Mouse (Mus musculus): ENCODE results near the gene Cactin.
A peak's percentile ranks its signal among the peaks of the same experiment; 100 is the strongest.

Gene Cactin

DNA sequence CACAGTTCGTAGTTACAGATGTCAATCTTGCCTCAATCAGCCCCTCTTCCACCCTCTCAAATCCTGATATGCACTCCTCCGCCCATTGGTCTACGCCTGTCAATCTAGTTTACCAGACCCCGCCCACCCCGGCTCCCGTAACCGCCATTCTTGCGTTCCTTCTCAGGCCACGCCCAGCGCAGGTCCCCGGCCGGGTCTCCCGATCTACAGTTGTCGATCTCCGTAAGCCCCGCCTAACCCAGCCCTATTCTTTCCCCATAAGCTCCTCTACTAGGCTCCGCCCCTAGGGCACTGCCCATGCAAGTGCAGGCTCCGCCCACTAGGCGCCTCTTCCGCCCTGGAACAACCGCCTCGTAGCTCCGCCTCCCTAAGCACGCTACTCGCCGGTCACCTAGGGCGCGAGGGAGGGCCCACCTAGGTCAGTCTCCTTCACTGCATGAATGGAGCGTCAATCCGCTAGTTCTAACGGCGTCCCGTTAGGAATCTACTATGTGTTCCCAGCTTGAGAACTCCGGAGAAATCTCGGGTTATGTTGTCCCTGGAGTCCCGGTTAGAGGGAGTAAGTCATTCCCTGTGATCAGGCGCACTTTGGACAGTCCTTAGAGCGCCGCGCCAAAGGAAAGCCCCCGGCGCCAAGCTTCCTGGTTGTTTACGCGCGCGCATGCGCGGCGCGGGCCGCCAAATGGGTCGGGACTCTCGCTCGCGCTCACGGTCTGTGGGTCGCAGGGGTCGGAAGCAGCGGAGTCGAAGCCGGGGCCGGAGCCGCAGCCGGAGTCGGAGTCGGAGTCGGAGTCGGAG is at the start of gene Cactin:
TSS of gene Cactin (plus strand) at position 554 of the 798 bp plus-strand sequence.
- peak; percentile 96 for DNase-seq (ENCODE audit: low spot score)

DNA sequence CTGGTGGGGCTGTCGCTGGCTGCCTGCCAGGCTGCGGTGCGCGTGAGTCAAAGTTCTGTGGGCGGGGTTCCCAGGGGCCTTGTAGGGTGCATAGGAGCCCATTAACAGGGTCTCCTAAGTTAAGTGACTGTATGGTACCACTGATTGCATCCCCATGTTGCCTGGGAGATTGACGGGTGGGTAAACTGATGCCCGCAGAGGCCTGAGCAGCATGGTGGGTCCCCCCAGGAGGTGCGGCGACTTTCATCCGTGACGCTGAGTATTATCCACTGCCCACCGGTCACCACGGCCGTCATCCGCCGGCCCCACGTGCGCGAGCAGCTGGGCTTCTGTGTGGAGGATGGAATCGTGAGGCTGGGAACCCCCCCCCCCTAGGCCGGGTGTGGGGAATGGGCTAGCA is 48.5 kb upstream of the Cactin start:
- DNase-seq (ENCODE audit: low spot score), result no peak

DNA sequence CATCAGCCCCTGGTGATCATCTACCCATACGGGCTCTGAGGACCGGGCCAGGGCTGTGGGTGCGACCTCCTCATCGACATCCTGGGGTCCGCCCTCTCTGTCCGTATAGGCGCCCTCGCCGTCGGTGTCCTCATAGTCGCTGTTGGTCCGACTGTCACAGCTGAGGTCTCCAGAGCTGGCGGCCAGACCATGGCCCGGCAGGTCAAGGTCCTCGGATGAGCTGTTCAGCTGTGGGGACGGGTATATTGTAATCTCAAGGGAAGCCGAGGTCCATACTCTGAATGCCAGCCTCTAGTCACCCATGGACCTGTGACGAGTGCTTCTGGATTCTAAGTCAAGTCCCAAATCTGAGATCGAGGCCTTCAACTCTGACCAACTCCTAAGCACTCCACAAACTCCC is 47.1 kb upstream of the Cactin start:
- no peak for DNase-seq (ENCODE audit: low spot score)

DNA sequence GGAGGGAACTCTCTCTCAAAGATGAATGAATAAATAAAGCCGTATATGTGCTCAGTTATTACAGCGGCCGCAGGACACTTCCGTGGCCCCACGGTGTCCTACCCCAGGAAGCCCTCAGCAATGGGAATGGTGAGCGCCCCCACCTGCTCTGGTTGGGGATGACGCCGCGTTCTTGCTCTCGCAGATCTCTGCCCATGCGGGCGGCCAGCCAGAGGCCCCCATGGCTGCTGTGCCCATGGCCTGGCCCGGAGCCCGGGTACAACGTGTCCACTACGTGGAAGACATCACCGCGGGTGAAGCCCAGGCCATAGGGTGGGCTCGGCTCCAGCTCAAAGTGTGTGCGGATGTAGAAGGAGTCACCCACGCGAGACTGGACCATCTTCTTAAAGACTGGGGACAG is 43.2 kb upstream of the Cactin start:
- DNase-seq (ENCODE audit: low spot score), result no peak

DNA sequence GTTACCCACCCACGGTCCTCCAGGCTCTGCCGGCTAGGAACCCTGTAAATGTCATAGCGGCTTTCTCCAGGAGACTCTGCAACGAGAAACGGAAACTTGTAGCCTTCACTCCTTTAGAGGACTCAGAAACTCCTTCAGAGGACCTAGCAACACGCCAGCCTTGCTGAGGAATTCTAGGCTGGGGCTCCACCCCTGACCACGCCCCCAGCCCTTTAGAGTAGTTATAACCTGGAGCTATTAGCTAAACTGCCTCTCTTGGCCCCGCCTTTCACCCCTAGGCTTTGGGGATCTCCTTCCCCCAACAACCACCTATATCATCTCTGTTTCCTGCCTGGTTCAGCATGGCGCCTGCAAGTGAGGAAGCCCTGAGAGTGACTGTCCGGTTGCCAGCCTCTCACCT is 41.4 kb upstream of the Cactin start:
- DNase-seq (ENCODE audit: low spot score), result no peak

DNA sequence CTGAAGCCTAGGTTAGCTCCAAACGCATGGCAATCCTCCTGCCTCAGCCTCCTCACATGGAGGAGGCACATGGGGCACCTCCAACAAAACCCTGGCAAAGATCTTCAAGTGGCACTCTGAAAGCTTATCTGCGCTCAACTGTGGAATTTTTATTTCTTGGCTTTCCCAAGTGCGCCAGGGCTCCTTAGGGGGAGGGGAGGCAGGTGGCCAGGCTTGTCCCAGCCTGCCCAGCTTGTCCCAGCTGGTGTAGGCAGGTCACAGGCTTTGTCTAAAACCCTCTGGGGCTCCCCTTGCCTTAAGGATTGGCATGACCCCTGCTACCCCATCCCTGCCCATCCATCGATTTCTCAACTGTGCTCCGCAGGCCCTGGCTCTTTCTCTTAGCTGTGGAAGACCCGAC is 36.7 kb upstream of the Cactin start:
- no peak for DNase-seq (ENCODE audit: low spot score)

DNA sequence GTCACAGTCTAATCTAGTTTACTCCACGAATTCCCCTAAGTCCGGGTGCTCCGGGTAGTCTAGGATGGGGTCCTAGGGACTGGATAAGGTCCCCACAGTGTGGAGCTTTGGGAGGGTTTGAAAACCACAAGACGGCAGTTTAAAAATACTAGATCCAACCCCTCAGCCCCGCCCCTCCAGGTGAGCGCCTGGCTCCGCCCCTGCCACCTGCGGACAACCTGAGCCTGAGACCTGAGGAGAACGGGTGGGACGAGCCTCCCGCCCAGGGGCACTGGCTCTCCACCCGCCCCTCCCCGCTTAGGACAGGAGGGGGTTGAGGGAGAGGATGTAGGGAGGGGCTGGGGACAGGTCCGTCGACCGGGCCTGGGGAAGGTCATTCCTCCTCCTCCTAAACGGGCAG is 36.2 kb upstream of the Cactin start:
- DNase-seq (ENCODE audit: low spot score), result no peak

DNA sequence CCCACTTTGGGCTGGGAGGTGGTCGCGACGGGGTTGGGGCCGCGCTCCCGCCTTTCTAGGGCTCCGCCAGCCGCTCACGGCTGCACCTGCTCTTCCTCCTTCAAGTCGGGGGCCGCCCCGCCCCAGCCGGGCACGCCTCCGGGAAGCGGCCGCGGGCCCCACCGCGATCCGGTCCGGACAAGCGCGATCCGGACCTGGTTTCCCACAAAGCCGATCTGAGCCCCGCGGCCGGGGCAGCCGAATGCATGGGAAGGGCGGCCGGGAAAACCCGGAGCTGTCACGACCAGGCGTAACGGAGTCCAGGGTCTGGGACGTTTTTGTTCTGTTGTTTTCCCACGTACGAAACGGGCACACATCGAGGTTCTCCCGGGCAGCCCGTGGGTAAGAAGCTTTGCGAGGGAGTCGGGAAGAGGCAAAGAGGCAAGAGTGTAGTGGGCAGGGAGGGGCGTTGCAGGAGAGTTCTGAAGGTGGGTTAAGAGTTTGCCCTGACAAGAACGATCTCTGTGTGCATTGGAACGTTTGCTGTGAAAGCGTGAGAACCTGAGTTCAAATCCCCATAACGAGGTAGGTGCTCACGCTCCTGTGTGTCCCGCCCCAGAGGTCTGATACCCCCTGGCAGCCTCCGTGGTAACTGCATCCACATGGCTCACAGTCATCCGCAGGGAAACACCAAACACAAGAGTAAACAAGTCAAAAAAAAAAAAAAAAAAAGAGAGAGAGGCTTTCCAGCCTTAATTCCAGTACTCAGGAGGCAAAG is 35.0 kb upstream of the Cactin start:
- DNase-seq (ENCODE audit: low spot score), result peak; percentile 93

DNA sequence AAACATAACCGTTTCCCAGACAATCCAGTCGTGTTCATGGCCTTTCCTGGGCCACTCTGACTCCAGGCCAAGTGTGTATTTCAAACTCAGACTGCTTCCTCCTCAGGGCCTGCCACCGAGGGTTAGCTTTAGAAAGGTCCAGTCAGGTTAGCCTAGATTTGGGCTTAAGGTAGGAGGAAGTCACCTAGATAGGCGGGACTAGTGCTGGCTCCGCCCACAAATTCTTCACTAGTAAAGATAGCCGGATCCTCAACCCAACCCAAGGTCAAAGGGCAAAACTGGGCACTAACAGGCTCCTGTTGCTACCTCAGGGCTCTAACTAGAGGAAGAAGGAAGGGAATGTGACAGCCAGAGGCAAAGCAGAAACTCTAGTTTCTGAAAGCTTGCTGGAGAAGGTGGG is 34.3 kb upstream of the Cactin start:
- DNase-seq (ENCODE audit: low spot score), result no peak

DNA sequence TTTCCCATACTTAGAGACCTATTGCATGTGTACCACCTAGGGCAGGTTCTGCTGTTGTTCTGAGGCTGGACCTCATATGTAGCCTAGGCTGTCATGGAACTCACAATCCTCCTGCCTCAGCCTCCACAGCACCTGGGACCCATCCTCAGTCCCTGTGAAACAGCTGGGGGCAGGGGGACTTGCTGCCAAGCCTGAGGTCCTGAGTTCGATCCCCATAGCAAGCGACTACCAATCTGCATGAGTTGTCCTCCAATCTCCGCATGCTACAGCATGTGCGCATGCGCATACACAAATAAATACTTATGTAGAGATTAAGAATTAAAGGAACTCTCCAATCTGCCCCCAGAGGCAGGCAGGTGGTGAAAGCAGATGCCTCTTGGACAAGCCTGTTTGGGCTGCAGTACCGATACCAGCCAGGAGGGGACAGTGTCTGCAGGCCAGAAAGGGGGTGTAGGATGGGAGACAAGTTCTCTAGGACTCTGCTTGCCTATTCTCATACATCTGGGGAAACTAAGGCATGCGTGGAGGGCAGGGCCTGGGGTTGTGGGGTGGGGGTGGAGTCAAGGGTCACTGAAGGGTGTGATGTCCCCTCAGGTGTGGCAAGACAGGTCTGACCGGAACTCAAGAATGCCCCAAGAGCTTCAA is 33.3 kb upstream of the Cactin start:
- peak; percentile 66 for DNase-seq (ENCODE audit: low spot score)

DNA sequence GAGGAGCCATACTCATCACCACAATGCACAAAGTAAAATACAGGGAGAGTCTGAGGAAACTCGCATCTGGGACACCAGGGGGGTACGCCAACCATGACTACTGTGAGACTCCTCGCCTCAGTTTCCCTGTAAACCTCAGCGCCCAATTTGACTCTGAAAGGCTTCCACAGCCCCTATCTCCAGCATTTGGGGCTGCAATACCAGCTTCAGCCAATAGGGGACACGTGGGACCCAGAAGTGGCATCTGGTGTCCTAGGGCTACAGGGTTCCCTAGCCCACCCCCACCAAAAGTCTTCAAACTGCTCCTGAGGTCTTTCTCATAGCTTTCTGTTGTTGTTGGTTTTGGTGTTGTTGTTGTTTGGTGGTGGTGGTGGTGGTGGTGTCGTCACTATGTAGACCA is 32.3 kb upstream of the Cactin start:
- no peak for DNase-seq (ENCODE audit: low spot score)

DNA sequence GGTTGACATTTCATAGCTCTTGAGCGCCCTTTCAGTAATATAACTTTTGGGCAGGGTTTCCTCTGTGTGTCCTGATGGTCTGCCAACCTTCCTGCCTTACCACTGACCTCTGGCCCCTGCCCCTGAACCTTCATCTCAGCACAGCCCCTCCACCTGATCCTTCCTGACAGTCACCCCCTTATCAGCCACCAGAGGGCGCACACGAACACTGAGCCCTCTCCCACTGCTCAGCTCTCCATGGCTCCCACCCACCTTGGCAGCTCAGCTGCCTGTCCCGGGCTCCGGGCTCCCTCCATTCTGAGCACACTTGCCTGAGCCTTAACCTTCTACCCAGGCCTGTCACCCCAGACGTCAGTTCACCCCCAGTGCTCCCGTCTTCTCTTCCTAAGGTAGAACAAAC is 31.6 kb upstream of the Cactin start:
- peak; percentile 56 for DNase-seq (ENCODE audit: low spot score)

DNA sequence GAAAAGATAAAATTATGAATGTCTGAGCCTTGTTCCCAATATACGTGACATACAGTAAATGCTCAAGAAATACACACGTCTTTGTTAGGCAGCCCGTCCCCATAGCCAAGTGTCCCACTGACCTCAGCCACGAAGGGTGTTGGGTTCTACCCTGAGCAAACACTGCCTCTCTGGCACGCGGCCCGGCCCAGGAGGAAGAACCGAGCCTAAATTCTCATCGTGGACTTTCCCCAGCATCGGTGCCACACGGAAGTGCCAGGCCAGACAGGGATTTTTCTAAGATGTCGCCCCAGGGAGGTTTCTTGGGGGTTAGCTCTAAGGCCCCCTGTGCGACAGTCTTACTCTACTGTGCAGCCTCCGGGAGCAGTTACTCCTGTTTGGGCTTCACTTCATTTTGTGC is 31.1 kb upstream of the Cactin start:
- DNase-seq (ENCODE audit: low spot score), result no peak

DNA sequence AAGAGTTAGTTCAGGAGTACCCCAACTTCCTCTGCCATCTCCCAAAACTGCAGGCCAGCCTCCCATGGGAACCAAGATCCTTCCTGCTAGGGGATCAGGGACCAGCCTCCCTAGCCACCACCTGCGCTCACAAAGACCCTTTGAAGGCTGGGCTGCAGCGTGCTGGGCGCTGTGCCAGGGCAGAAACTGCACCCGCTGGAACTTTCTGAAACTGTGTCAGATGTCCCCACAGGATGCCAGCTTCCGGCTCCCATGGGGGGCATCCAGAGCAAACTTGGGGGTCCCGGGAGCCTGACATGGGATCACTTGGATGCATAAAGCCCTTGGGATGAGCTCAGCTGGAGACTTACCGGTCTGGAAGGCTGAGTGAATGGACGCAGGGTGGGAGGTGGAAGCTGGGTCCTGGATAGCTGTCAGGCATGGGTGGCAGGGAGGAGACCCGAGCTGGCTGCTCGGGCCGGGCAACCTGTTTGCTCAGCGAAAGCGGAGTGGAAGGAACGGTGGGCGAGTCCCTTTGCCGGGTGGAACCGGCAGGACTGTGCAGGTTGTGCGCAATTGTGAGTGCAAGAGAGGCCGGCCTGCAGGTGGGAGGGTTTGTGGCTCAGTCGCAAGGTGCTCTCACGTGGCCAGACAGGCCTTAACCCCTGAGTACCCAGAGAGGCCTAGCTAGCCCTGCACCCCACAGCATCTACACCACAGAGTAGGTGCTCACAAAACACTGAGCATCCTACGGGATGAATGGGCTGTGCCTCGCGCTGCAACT is 30.0 kb upstream of the Cactin start:
- DNase-seq (ENCODE audit: low spot score), result no peak

DNA sequence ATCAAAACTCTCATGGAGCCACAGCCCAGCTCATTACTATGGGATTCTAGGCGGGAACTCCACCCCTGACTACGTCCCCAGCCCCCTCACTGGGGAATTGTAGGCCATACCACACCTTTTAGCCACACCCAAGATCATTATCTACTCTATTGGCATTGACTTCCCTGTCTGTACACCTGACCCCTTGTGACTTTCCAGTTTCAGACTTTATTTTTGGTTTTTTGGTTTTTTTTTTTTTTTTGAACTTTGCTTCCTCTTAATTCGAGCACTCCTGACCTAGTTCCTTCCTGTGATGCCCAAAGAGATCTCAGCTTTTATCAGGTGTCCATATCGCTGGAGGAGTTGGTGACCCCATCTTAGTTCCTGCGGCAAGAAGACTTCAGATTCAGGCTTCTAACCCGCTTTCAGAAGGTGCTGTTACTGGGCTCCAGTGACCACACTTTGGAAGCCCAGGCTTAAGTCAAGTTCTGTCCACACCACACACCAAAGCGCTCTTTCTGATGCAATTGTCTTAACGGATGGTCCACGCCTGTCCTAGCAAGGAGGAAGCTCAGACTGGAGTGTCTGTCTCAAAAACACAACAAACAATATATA is 29.3 kb upstream of the Cactin start, which contains the start of gene Tjp3:
TSS of gene Tjp3 (minus strand) at position 71 of the 594 bp plus-strand sequence.
- no peak for DNase-seq (ENCODE audit: low spot score)

DNA sequence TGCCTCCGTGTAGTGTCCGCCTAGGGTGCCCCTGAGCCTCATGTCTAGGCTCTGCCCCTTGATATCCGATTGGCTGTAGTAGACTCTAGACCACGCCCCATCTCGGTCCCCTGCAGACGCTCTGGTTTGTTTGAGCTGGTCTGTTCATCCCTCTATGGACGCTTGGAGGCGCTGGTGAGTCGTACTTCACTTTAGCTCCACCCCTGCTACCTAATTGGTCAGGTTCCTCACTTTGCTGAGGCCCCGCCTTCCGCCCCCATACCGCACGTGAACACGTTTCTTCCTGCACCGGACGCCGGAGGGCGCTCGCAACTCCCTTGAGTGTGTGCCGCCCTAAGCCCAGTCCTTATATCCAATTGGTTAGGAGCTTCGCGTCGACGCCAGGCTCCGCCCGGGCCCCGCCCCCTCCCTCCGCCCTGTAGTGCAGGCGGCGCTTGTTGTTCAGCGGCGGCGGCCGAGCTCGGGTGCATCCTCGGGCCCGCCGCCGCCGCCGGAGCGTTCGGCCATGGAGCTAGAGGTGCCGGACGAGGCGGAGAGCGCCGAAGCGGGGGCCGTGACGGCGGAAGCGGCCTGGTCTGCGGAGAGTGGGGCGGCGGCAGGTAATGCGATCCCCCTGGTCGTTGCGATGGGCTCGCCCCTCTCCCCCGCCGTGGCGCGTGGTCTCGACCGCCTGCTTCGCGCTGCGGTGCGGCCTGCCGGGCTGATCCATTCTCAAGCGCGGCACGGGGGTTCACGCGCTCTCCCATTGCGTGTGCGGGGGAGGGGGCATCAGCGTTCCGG is 28.2 kb upstream of the Cactin start, which contains the start of gene Pip5k1c:
TSS of gene Pip5k1c (plus strand) at position 410 of the 780 bp plus-strand sequence.
- peak; percentile 97 for DNase-seq (ENCODE audit: low spot score)

DNA sequence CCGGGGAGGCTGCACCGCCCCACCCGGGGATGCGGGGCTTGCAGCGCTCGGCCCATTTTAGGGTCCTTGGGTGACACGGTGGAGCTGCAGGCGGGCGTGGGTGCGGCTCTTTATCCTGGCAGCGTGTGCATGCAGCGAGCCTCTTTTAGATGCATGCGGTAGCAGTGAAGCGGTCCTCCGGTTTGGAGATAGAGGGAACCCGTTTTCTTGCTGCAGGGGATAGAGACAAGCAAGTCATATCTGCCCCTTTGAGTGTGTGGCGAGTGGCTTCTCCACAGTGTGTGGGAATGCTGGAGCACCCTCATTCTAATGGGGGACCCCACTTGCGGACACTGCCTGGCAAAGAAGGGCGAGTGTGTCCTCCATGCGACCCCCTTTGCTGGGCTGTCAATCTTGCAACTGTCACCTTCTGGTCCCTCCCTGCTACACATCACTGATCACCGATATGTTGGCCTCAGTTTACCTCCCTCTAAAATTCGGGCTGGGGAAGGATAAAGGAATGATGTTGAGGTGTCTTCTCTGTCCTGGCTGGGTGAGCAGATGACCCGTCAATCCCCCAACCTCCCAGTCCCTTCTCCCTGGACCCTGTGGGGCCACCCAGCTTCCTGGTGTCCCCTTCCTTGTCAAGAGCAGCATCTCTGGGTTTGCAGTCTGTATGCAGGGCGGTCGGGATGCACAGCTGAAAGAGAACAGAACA is 27.4 kb upstream of the Cactin start:
- DNase-seq (ENCODE audit: low spot score), result no peak

DNA sequence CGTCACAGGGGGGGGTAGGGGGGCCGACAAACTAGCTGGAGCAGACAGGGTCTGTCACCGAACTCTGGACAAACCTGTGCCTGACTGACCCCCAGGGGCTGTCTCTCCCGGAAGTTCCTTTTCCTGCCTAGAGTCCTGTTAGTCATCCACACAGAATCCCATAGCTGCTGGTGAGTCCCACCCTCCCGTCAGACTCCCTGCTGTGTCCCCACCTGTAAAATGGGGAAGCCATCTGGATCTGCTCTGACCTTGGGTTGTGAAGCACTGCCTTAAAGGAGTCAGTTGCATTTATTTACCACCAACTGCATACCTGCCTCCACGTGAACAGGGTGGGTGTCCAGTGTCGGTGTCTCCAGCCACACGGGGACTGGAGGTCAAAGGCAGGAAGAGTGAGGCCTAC is 26.5 kb upstream of the Cactin start:
- DNase-seq (ENCODE audit: low spot score), result no peak

DNA sequence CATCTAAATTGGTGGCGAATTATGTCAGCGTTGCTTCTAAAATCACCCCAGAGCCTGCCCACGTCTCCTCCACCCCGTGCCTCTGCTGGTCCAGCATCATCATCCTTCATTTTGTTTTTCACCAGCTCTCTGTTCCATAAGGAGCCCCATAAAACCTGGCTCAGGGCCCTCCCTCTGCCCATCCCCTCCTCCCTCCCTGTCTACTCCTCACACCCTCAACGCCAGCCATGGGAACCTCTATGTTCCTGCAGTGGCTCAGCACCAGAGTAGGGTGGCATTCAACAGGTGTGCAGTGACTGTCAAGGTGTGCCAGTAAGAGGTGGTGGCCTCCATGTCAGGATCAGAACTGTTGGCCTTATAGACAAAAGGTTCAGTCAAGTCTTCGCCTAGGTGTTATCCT is 25.7 kb upstream of the Cactin start:
- DNase-seq (ENCODE audit: low spot score), result no peak

DNA sequence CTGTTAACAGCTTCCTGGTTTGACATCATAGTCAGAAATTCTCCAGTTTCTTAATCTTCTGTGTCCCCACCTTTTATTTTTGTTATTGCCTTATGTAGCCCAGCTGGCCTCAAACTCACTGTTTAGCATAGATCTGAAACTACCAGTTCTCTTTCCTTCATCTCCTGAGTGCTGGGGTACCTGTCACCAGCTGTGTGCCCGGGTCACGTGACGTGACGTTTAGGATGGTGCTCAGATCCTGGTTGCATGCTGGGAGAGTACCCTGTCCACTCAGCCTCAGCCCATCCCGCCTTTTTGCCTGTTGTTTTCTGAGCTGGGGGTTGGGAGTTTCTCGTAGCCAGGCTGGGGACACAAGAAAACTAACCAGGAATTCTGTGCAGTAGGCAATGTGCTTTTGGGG is 23.7 kb upstream of the Cactin start:
- DNase-seq (ENCODE audit: low spot score), result no peak
